Mouse (Mus musculus) liver, embryonic 14.5 days (tissue): ENCODE results near the gene Gm28036.
"Not testable (repeated sequence)": the region's sequence is repeated elsewhere in the genome, so short reads cannot be mapped to it uniquely, and the experiment has no call there.

ENCODE experiments used
- CTCF ChIP-seq: IDR thresholded peaks from 2 replicates; pipeline ENCODE4 v1.5.1; 2016; ENCODE audit warnings: antibody characterized with exemption, low read depth, control low read depth
- EP300 ChIP-seq: IDR thresholded peaks from 2 replicates; pipeline ENCODE4 v1.6.1; 2016; ENCODE audit warnings: antibody characterized with exemption, low read depth

DNA sequence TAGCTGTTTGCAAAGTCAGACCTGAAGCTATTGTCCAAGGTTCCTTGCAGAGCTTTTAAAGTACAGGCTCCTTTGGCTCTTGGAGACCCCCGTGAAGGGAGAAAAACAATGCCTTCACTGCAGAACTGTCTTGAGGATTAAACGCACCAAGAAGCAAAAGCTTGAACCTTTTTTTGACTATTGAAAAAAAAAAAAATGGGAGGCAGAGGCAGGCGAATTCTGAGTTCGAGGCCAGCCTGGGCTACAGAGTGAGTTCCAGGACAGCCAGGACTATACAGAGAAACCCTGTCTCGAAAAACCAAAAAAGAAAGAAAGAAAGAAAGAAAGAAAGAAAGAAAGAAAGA is 14.8 kb downstream of the Gm28036 start:
- not testable (repeated sequence) for TF ChIP-seq EP300, CTCF
